Mouse (Mus musculus): ENCODE results near the gene Usp22.

DNA sequence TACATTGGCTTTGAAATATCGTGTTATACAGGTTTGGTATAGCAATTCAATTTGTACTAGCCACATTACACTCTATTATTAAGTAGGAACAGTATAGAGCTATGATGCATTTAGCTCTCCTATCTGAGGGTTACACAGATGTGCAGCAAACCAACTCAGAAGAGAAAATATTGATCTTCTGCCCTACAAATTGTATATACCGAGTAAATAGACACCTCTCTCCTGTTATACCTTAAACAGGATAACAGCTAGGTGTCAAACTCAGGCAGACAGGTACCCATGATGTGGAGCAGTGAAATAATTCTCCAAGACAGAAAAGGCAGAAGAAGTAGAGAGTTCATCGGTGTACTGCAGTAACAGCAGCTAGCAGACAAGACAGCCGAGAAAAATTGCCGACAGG is 923 bp upstream of the Usp22 start:
- TF ChIP-seq CTCF (IDR thresholded peaks at IDR 0.05; ENCODE audit: low read depth) (no peak), EP300 (IDR thresholded peaks at IDR 0.05; ENCODE audit: low read depth) (no peak)

Measured in heart, postnatal 0 days (tissue).